Mouse (Mus musculus): Measurements from ENCODE around the gene Dbp. TPM values are rescaled to one million over a fixed set of nuclear protein-coding genes. Genes with fewer than 3 reads are reported as not detected.

Dbp gene
- polyA plus RNA-seq, 1 experiment = 20.0 TPM

- Histone ChIP-seq H3K4me1 (ENCODE audit: control insufficient read depth, insufficient read depth, insufficient read length) (peaks cover 29% of the 10 kb centered on the region), H3K4me3 (ENCODE audit: extremely low read depth, insufficient read depth, insufficient read length) (no peak within 1 kb of the TSS), H3K27me3 (ENCODE audit: control insufficient read depth, insufficient read depth, low read length) (no peaks in the 10 kb centered on the region), H3K27ac (ENCODE audit: insufficient read depth, low read length) (no peak within 1 kb of the TSS), H3K36me3 (ENCODE audit: control insufficient read depth, insufficient read depth, low read length) (no peaks in the 10 kb centered on the region)
- TF ChIP-seq POLR2A (IDR thresholded peaks at IDR 0.05; ENCODE audit: low read depth, low read length) (no peak), CTCF (IDR thresholded peaks at IDR 0.05; ENCODE audit: extremely low read depth, insufficient read depth, insufficient read length, insufficient replicate concordance) (no peak)
- no peak for DNase-seq (ENCODE audit: low read depth in 1 of 2, low spot score in 2 of 2)
- WGBS = 73% methylated on average over 7 of the region's 7 CpGs
Measured at GRCm38 (mm10) chr7:45683396-45684050, 21.4 kb upstream of the Dbp start, which contains the start of gene Ntn5. TSS of gene Ntn5 (plus strand) at chr7:45684022.

GRCm38 (mm10) chr7:45685811-45686210, 19.1 kb upstream of the Dbp start:
- TF ChIP-seq CTCF (IDR thresholded peaks at IDR 0.05; ENCODE audit: extremely low read depth, insufficient read depth, insufficient read length, insufficient replicate concordance) (no peak), POLR2A (IDR thresholded peaks at IDR 0.05; ENCODE audit: low read depth, low read length) (no peak)
- no peaks in the 10 kb centered on the region for H3K27me3 ChIP-seq (ENCODE audit: control insufficient read depth, insufficient read depth, low read length)
- no peak overlapping the region for H3K27ac ChIP-seq (ENCODE audit: insufficient read depth, low read length)
- peaks cover 18% of the 10 kb centered on the region for H3K4me1 ChIP-seq (ENCODE audit: control insufficient read depth, insufficient read depth, insufficient read length)
- H3K36me3 ChIP-seq (ENCODE audit: control insufficient read depth, insufficient read depth, low read length) = no peaks in the 10 kb centered on the region
- H3K4me3 ChIP-seq (ENCODE audit: extremely low read depth, insufficient read depth, insufficient read length) = no peak overlapping the region
- WGBS = 85% methylated on average over 10 of the region's 10 CpGs
- DNase-seq (ENCODE audit: low read depth in 1 of 2, low spot score in 2 of 2) = no peak

GRCm38 (mm10) chr7:45686841-45687240, 18.0 kb upstream of the Dbp start:
- no peaks in the 10 kb centered on the region for H3K36me3 ChIP-seq (ENCODE audit: control insufficient read depth, insufficient read depth, low read length)
- H3K4me1 ChIP-seq (ENCODE audit: control insufficient read depth, insufficient read depth, insufficient read length) = peaks cover 11% of the 10 kb centered on the region
- no peaks in the 10 kb centered on the region for H3K27me3 ChIP-seq (ENCODE audit: control insufficient read depth, insufficient read depth, low read length)
- no peak overlapping the region for H3K27ac ChIP-seq (ENCODE audit: insufficient read depth, low read length)
- no peak overlapping the region for H3K4me3 ChIP-seq (ENCODE audit: extremely low read depth, insufficient read depth, insufficient read length)
- TF ChIP-seq POLR2A (IDR thresholded peaks at IDR 0.05; ENCODE audit: low read depth, low read length) (no peak), CTCF (IDR thresholded peaks at IDR 0.05; ENCODE audit: extremely low read depth, insufficient read depth, insufficient read length, insufficient replicate concordance) (no peak)
- WGBS = 66% methylated on average over 3 of the region's 3 CpGs
- no peak for DNase-seq (ENCODE audit: low read depth in 1 of 2, low spot score in 2 of 2)

GRCm38 (mm10) chr7:45689099-45689498, 15.8 kb upstream of the Dbp start:
- H3K4me3 ChIP-seq (ENCODE audit: extremely low read depth, insufficient read depth, insufficient read length) = no peak overlapping the region
- DNase-seq (ENCODE audit: low read depth in 1 of 2, low spot score in 2 of 2) = no peak
- peaks cover 4% of the 10 kb centered on the region; the same call in 1 of the 2 replicates for H3K4me1 ChIP-seq (ENCODE audit: control insufficient read depth, insufficient read depth, insufficient read length)
- no peaks in the 10 kb centered on the region for H3K27me3 ChIP-seq (ENCODE audit: control insufficient read depth, insufficient read depth, low read length)
- H3K36me3 ChIP-seq (ENCODE audit: control insufficient read depth, insufficient read depth, low read length) = no peaks in the 10 kb centered on the region
- TF ChIP-seq POLR2A (IDR thresholded peaks at IDR 0.05; ENCODE audit: low read depth, low read length) (no peak), CTCF (IDR thresholded peaks at IDR 0.05; ENCODE audit: extremely low read depth, insufficient read depth, insufficient read length, insufficient replicate concordance) (no peak)
- 43% methylated on average over 6 of the region's 6 CpGs for WGBS
- no peak overlapping the region for H3K27ac ChIP-seq (ENCODE audit: insufficient read depth, low read length)

- peaks cover 4% of the 10 kb centered on the region; the same call in 1 of the 2 replicates for H3K4me1 ChIP-seq (ENCODE audit: control insufficient read depth, insufficient read depth, insufficient read length)
- H3K27me3 ChIP-seq (ENCODE audit: control insufficient read depth, insufficient read depth, low read length) = no peaks in the 10 kb centered on the region
- DNase-seq (ENCODE audit: low read depth in 1 of 2, low spot score in 2 of 2) = no peak
Measured at GRCm38 (mm10) chr7:45689800-45690199, 15.1 kb upstream of the Dbp start.

GRCm38 (mm10) chr7:45692364-45692763, 12.5 kb upstream of the Dbp start:
- H3K4me3 ChIP-seq (ENCODE audit: extremely low read depth, insufficient read depth, insufficient read length) = no peak overlapping the region
- no peaks in the 10 kb centered on the region for H3K27me3 ChIP-seq (ENCODE audit: control insufficient read depth, insufficient read depth, low read length)
- no peaks in the 10 kb centered on the region for H3K4me1 ChIP-seq (ENCODE audit: control insufficient read depth, insufficient read depth, insufficient read length)
- 80% methylated on average over 2 of the region's 2 CpGs for WGBS
- no peak overlapping the region for H3K27ac ChIP-seq (ENCODE audit: insufficient read depth, low read length)
- no peak for DNase-seq (ENCODE audit: low read depth in 1 of 2, low spot score in 2 of 2)
- no peak for TF ChIP-seq CTCF (IDR thresholded peaks at IDR 0.05; ENCODE audit: extremely low read depth, insufficient read depth, insufficient read length, insufficient replicate concordance)
- H3K36me3 ChIP-seq (ENCODE audit: control insufficient read depth, insufficient read depth, low read length) = no peaks in the 10 kb centered on the region

More at GRCm38 (mm10) chr7:45689800-45690199, 15.1 kb upstream of the Dbp start:
- TF ChIP-seq POLR2A (IDR thresholded peaks at IDR 0.05; ENCODE audit: low read depth, low read length) = no peak
- no peak for TF ChIP-seq CTCF (IDR thresholded peaks at IDR 0.05; ENCODE audit: extremely low read depth, insufficient read depth, insufficient read length, insufficient replicate concordance)
- Histone ChIP-seq H3K4me3 (ENCODE audit: extremely low read depth, insufficient read depth, insufficient read length) (no peak overlapping the region), H3K36me3 (ENCODE audit: control insufficient read depth, insufficient read depth, low read length) (no peaks in the 10 kb centered on the region), H3K27ac (ENCODE audit: insufficient read depth, low read length) (no peak overlapping the region)
- 81% methylated on average over 11 of the region's 11 CpGs for WGBS

- no peaks in the 10 kb centered on the region for H3K27me3 ChIP-seq (ENCODE audit: control insufficient read depth, insufficient read depth, low read length)
- TF ChIP-seq POLR2A (IDR thresholded peaks at IDR 0.05; ENCODE audit: low read depth, low read length) (no peak), CTCF (IDR thresholded peaks at IDR 0.05; ENCODE audit: extremely low read depth, insufficient read depth, insufficient read length, insufficient replicate concordance) (no peak)
- WGBS = 95% methylated on average over 50 of the region's 50 CpGs
- no peaks in the 10 kb centered on the region for H3K4me1 ChIP-seq (ENCODE audit: control insufficient read depth, insufficient read depth, insufficient read length)
- DNase-seq (ENCODE audit: low read depth in 1 of 2, low spot score in 2 of 2) = no peak
- no peak within 1 kb of the TSS for H3K4me3 ChIP-seq (ENCODE audit: extremely low read depth, insufficient read depth, insufficient read length)
- 0 out of 2 replicates have a peak within 1 kb of the TSS, but pooled peaks have one; percentile 28 for H3K27ac ChIP-seq (ENCODE audit: insufficient read depth, low read length)
- no peaks in the 10 kb centered on the region for H3K36me3 ChIP-seq (ENCODE audit: control insufficient read depth, insufficient read depth, low read length)
Measured at GRCm38 (mm10) chr7:45693921-45694591, 10.8 kb upstream of the Dbp start, which contains the start of gene Sec1. TSS of gene Sec1 (minus strand) at chr7:45694402.
